Mouse (Mus musculus) liver, postnatal 0 days (tissue): Measurements from ENCODE around the gene Rab26. TPM values are rescaled to one million over a fixed set of nuclear protein-coding genes. Genes with fewer than 3 reads are reported as not detected.
A peak's percentile ranks its signal among the peaks of the same experiment; 100 is the strongest.

Experiments
- ATAC-seq: fragments of 200-750 bp; cut with Nextera tagmentation; 2 replicates; pipeline ENCODE4 v1.8.0; 2017; ENCODE audit warnings: mild to moderate bottlenecking, moderate library complexity
- DNase-seq: peaks from one replicate; pipeline ENCODE4 v3.0.0-alpha.2; 2016
- H3K27ac ChIP-seq: fragments of 300-500 bp; sonication (generic); 2 replicates; pipeline ENCODE4 v1.5.1; 2014; ENCODE audit warnings: antibody characterized with exemption, moderate library complexity, mild to moderate bottlenecking, low read depth
- H3K27me3 ChIP-seq: fragments of 300-500 bp; sonication (generic); 2 replicates; pipeline ENCODE4 v1.6.1; 2014; ENCODE audit warnings: low read length, control low read depth, mixed read lengths; ENCODE audit not compliant: insufficient read depth
- H3K36me3 ChIP-seq: fragments of 300-500 bp; sonication (generic); replicated peaks from 2 replicates; pipeline ENCODE4 v1.6.1; 2014; ENCODE audit warnings: mild to moderate bottlenecking, control low read depth, low read length, moderate library complexity, mixed read lengths; ENCODE audit not compliant: insufficient read depth
- H3K4me1 ChIP-seq: fragments of 300-500 bp; sonication (generic); 2 replicates; pipeline ENCODE4 v1.6.1; 2014; ENCODE audit warnings: antibody characterized with exemption, mild to moderate bottlenecking, control low read depth; ENCODE audit not compliant: insufficient read depth
- H3K4me2 ChIP-seq: fragments of 300-500 bp; sonication (generic); 2 replicates; pipeline ENCODE4 v1.6.1; 2014; ENCODE audit warnings: low read depth, mild to moderate bottlenecking, low read length, moderate library complexity, mixed read lengths
- H3K4me3 ChIP-seq: fragments of 300-500 bp; sonication (generic); 2 replicates; pipeline ENCODE4 v1.5.1; 2014; ENCODE audit warnings: low read depth, low read length
- H3K9ac ChIP-seq: fragments of 300-500 bp; sonication (generic); replicated peaks from 2 replicates; pipeline ENCODE4 v1.6.1; 2014; ENCODE audit warnings: mild to moderate bottlenecking, moderate library complexity
- H3K9me3 ChIP-seq: fragments of 300-500 bp; sonication (generic); 2 replicates; pipeline ENCODE4 v1.6.1; 2016; ENCODE audit warnings: mild to moderate bottlenecking, control low read depth, low read length, mixed read lengths
- CTCF ChIP-seq: sonication (generic); IDR thresholded peaks from 2 replicates; pipeline ENCODE4 v1.5.1; 2016; ENCODE audit warnings: antibody characterized with exemption, low read depth
- EP300 ChIP-seq: IDR thresholded peaks from 2 replicates; pipeline ENCODE4 v1.6.1; 2016; ENCODE audit warnings: antibody characterized with exemption, low read depth, mild to moderate bottlenecking
- WGBS: fragments of 180-500 bp; shearing (Covaris S2); extraction: QIAGEN DNeasy Blood & Tissue Kit; methylation state at CpG from one replicate; pipeline ENCODE4 v1.1.7; 2014; ENCODE audit not compliant: insufficient replicate concordance; 5-methylcytosine and 5-hydroxymethylcytosine counted together
- polyA plus RNA-seq: library from polyadenylated mRNA; unstranded; fragments of >200 nt; fragmentation: Nextera tagmentation; extraction: Ambion mirVana; gene quantifications from 2 replicates; pipeline ENCODE4 v1.2.1, GENCODE M21; 2015

Rab26 gene
- polyA plus RNA-seq, 1 experiment from 2014 or later = 0.81 TPM

DNA sequence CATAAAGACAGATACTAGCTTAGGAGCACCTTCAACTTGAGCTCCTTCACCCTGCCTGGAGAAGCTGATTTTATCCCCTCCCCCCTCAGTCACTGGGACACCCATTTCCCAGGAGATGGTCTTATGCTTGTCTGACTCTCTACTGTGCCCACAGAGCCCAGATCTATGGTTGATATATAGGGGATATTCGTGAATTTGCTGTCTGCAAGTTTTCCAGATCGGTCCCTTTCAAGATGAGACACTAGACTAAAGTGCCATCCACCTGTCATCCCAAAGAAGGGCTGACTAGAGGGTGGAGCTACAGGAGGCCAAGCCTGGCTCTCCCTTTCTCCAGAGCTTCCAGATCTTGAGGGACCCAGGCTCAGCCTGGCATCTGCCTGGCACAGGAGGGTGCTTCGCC is 2.9 kb downstream of the Rab26 start:
- no peak overlapping the region for H3K9ac ChIP-seq
- H3K27me3 ChIP-seq = no peaks in the 10 kb centered on the region
- TF ChIP-seq EP300 (no peak), CTCF (no peak)
- no peak overlapping the region for H3K4me2 ChIP-seq
- no peak overlapping the region for H3K4me3 ChIP-seq
- peaks cover 39% of the 10 kb centered on the region for H3K4me1 ChIP-seq
- peaks cover 12% of the 10 kb centered on the region for H3K36me3 ChIP-seq
- WGBS = 60% methylated on average over 3 of the region's 3 CpGs
- H3K27ac ChIP-seq = no peak overlapping the region
- DNase-seq (no peak), ATAC-seq (no peak)
- H3K9me3 ChIP-seq = no peaks in the 10 kb centered on the region

DNA sequence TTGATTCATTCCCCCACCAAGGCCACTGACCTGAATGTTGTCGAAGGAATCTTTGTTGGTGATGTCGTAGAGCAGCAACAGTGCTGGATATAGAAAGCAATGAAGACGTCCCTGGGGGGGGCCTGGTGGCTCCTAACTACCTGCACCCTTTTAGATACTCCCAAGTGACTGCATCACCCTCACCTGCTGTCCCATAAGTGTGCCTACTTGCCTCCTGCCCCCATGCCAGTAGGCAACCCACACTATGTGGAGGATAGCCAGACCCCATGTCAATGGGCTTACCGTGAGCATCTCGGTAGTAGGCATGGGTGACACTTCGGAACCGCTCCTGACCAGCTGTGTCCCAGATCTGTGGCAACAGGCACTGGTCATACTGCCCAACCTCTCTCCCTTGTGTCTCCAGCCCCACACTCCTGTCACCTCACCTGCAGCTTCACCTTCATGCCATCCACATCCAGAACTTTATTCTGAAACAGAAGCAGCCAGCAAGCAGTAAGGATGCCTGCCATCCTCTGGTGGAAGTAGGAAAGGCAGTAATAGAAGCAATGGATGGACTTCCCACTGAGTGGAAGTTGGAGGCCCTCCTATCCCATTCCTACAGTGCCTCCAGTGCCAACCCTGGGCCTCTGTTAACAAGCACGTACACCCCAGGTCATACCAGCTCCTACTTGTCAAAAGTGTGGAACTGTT is 3.5 kb downstream of the Rab26 start:
- H3K36me3 ChIP-seq = peaks cover 12% of the 10 kb centered on the region
- ATAC-seq (no peak), DNase-seq (no peak)
- H3K4me2 ChIP-seq = peak overlapping the region; percentile 94; the same call in 1 of the 2 replicates
- peaks cover 41% of the 10 kb centered on the region for H3K4me1 ChIP-seq
- no peak overlapping the region; the same call in 1 of the 2 replicates for H3K9ac ChIP-seq
- no peak overlapping the region for H3K27ac ChIP-seq
- H3K4me3 ChIP-seq = peak overlapping the region; percentile 87; the same call in 1 of the 2 replicates
- no peaks in the 10 kb centered on the region for H3K9me3 ChIP-seq
- no peak for TF ChIP-seq EP300
- TF ChIP-seq CTCF = peak; percentile 37; the same call in 1 of the 2 replicates
- no peaks in the 10 kb centered on the region for H3K27me3 ChIP-seq
- WGBS = 38% methylated on average over 8 of the region's 8 CpGs

DNA sequence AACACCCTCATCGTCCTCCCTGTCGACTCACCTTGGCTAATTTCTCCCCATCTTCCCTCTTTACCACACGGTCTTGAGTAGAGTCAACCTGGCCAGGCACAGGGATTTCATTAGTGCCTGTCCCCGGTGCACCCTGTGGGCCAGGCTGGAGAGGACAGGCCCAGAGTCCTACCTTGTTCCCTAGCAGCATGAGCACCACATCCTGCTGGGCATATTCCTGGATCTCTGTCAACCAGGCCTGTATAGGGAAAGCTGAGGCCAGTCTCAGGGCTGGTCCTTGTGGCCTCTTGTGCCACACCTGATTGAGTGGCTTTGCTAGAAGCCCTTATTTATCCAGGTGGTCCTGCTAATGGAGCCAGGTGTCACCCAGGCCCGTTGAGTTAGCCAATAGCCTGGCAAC is 4.1 kb downstream of the Rab26 start:
- peak overlapping the region; percentile 94 for H3K4me2 ChIP-seq
- peak overlapping the region; percentile 87 for H3K4me3 ChIP-seq
- WGBS = 25% methylated on average over 5 of the region's 5 CpGs
- H3K27me3 ChIP-seq = no peaks in the 10 kb centered on the region
- no peaks in the 10 kb centered on the region for H3K9me3 ChIP-seq
- ATAC-seq (no peak), DNase-seq (no peak)
- TF ChIP-seq CTCF = no peak
- no peak for TF ChIP-seq EP300
- H3K27ac ChIP-seq = peak overlapping the region; percentile 81
- H3K4me1 ChIP-seq = peaks cover 47% of the 10 kb centered on the region
- H3K36me3 ChIP-seq = peaks cover 12% of the 10 kb centered on the region
- peak overlapping the region; percentile 79 for H3K9ac ChIP-seq

DNA sequence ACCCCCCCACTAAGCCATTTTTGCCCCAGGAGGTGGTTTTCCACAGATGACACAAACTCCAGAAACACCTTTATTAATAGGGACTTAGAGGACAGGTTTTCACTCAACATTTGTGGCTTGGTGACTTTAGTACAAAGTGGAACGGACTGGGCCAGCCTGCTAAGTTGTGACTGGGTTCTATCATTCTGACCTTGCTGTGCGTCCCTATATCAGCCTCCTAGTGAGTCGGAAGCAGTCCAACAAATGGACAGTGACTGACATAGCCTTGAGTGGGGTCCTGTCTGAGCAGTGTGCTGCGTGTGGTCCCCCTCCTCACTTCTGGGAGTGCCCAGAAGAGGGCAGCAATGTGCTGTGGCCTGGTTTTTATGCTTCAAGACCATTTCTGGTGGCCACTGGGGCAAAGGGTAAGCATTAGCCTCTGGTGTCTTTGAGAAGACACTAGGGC is 5.0 kb downstream of the Rab26 start:
- peaks cover 47% of the 10 kb centered on the region for H3K4me1 ChIP-seq
- DNase-seq (peak; percentile 79), ATAC-seq (no peak)
- H3K9ac ChIP-seq = peak overlapping the region; percentile 79
- H3K4me2 ChIP-seq = peak overlapping the region; percentile 94
- H3K4me3 ChIP-seq = peak overlapping the region; percentile 87
- 2% methylated on average over 4 of the region's 4 CpGs for WGBS
- H3K27me3 ChIP-seq = no peaks in the 10 kb centered on the region
- peaks cover 12% of the 10 kb centered on the region for H3K36me3 ChIP-seq
- H3K27ac ChIP-seq = peak overlapping the region; percentile 81
- no peaks in the 10 kb centered on the region for H3K9me3 ChIP-seq
- TF ChIP-seq CTCF (peak; percentile 95), EP300 (no peak)

DNA sequence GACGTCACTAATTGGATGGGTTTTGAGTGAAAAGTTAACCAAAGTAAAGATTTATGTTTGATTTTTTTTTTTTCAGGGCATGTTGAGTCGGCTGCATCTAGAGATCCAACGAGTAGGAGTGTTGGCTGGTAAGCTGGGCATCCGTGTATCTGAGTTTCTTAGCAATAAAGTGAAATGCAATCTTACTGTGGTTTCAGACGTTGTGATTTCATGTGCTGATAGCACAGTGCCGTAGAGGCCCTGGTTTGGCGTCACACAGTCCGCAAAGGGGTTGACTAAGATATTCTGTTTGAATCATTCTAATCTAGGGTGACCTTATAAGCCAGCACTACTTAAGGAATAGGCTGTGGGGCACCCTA is 5.5 kb downstream of the Rab26 start:
- no peaks in the 10 kb centered on the region for H3K9me3 ChIP-seq
- H3K36me3 ChIP-seq = peaks cover 12% of the 10 kb centered on the region
- under 1% methylated on average over 8 of the region's 8 CpGs for WGBS
- ATAC-seq = no peak
- peak overlapping the region; percentile 81 for H3K27ac ChIP-seq
- peak overlapping the region; percentile 94 for H3K4me2 ChIP-seq
- H3K4me1 ChIP-seq = peaks cover 47% of the 10 kb centered on the region
- no peak for DNase-seq
- peak overlapping the region; percentile 87 for H3K4me3 ChIP-seq
- H3K9ac ChIP-seq = peak overlapping the region; percentile 79
- H3K27me3 ChIP-seq = no peaks in the 10 kb centered on the region
- TF ChIP-seq CTCF = no peak
- TF ChIP-seq EP300 = no peak

DNA sequence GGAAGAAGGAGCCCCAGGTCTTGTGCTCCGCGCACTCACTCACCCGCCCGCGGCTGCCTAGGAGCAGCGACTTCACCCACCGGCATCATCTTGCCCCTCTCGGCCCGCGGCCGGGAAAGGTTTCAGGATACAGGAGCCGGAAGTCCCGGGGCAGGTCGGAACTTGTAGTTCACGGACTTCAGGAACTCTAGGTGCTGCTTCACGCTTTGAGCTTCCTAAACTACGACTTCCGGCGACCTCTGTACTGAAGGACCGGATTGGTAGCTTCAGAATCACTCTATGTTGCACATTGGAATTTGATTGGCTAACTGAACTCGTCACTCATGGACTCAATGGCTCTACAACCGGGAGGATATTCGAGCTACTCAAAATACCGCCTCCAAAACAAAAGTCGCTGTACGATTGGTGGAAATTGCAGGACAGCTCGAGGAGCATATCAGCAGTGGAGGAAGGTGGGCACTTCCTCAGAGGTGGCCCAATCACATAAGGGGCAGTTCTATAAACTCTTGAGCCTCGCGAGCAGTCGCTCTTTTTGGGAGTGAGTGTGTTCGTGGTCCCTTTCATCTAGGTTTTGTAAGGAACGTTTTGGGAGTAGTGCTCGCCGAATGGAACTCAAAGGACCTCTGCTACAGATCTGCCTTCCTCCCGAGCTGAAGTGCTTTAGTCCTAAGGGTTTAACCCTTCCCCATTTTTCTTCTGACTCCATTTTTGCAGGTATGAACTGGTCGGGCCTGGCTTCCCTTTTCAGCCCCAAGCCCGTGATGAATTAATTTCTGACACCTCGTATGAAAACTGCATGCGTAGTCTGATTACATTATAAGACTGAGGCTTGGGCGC is 6.1 kb downstream of the Rab26 start, which contains the start of gene Traf7:
Traf7 (minus strand) TSS at position 216 of the 837 bp plus-strand sequence.
- ATAC-seq (peak; percentile 97), DNase-seq (peak; percentile 91)
- H3K9me3 ChIP-seq = no peaks in the 10 kb centered on the region
- H3K36me3 ChIP-seq = peaks cover 12% of the 10 kb centered on the region
- peak within 1 kb of the TSS; percentile 87 for H3K4me3 ChIP-seq
- H3K27ac ChIP-seq = peak within 1 kb of the TSS; percentile 81
- H3K4me2 ChIP-seq = peak within 1 kb of the TSS; percentile 94
- peak within 1 kb of the TSS; percentile 87 for H3K9ac ChIP-seq
- under 1% methylated on average over 40 of the region's 40 CpGs for WGBS
- H3K27me3 ChIP-seq = no peaks in the 10 kb centered on the region
- peaks cover 41% of the 10 kb centered on the region for H3K4me1 ChIP-seq
- TF ChIP-seq CTCF = no peak
- TF ChIP-seq EP300 = peak; percentile 66
